Mouse (Mus musculus) embryo, embryonic 11.5 days (tissue): ENCODE results near the gene Rpia.

Source experiments
- DNase-seq: peaks from one replicate; pipeline ENCODE4 v3.0.0-alpha.2; 2012; ENCODE audit warnings: low read depth, low spot score

Gene Rpia

DNA sequence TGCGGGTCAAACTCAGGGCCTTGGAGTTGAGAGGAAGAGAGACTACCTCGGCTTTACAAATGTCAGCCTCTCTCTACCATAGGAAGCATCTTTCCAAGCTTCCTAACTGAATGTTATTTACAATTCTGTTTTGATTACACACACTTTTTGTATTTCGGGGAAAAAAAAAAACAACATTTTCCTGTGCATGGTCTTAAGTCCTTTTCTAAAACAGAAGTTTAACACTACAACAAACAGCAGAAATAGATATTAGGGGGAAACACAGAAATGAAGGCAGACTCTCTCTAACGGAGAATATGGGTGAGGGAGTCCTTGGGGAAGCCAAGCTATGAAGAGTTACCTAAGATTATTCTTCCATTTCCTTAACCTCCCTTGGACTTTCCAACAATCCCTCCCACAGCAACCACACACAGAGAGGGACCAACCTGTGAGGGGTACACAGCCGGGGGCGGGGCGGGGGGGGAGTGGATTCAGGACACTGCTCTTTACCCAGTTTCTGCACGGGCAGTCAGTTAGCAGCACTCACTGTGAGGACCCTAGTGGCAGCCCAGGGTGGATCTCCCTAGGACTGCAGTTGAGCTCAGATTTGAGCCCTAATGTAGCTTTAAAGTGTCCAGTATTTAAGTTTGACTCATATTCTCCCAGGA is 40.7 kb downstream of the Rpia start:
- no peak for DNase-seq

DNA sequence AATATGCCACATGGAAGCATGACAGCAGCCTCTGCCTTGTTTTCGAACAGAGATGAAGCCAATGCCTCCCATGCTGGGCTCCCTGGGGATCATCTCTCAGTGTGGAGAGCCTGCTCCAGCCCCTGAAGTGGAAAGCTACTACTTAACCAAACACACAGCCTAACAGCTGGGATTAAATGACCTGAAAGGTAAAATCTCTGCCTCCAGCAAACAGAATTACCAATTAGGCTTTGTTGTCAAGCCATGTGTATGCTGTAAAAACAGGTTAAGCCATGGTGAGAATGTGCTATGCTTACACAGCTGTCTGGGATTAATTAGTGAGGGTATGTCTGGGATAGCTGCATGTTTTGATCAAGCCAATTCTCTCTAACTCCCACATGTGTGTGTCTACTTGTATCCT is 42.3 kb downstream of the Rpia start:
- no peak for DNase-seq

DNA sequence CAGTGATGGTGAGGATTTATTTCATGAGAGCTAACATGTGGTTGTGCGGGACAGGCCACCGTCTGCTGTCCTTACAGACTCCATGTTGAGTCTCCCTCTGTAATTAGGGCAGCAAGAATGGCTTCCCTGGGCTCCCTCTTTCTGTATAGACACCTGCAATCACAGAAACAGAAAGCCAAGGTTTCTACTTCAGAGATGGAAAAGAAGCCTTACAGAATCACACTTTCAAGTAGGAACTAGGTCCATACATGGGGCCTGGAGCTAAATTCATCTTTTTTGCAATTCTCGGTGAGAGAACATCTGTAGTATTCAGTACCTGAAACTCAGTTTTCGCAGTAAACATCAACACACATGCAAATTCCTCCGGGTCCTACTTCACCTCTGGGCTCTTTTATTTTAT is 44.3 kb downstream of the Rpia start:
- no peak for DNase-seq

DNA sequence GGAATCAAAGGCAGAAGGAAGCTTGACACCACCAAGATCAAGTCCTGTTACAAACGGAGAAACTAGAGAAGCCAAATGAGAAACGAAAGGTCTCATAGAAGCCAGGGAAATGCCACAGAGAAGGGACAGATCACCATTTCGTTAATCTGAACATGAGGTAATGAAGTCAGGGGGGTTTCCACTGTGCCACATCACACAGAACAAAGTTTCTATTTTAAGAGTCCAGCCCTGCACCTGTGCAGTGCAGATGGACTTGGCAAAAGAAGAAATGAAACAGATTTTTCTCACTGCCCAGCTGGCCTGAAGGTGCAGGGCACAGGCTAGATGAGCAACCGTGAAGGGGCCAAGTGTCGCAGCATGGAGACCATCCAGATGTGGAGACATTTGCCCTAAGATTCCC is 48.1 kb downstream of the Rpia start:
- no peak for DNase-seq

DNA sequence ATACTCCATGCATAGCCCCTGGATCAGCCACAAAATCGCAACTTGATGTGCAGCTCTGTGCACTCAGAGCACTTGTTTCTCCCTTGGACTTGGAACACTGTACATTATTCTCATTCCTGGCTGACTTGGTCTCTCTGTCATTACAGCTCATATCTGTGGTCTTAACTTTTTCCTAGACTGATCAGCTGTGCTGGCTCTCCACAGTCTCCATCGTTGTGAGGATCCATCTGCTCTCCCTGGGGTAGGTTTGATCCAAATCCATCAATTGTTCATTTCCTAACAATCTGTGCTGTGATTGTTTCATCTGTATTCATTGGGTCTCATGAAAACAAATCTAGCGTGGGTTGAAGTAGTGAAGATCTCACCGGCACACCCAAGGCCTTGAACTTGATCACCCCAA is 49.2 kb downstream of the Rpia start:
- no peak for DNase-seq

DNA sequence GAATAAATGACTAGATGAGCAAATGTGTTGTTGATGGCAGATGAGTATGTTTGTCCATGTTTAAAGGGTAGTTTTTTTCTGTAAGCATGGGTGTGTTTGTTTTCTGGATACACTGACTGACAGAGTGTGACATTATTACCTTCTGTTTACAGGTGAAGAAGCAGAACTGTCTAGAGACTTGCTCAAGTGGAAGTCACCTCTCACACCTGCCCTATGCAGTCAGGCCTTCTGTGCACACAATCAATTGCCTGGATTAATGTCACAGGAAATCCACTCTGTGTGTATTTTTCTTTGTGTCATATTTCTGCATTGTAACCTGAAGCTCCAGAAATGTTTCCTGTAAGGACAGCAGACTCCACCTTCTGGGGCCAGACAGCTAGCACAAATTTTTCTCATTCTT is 51.5 kb downstream of the Rpia start:
- no peak for DNase-seq

DNA sequence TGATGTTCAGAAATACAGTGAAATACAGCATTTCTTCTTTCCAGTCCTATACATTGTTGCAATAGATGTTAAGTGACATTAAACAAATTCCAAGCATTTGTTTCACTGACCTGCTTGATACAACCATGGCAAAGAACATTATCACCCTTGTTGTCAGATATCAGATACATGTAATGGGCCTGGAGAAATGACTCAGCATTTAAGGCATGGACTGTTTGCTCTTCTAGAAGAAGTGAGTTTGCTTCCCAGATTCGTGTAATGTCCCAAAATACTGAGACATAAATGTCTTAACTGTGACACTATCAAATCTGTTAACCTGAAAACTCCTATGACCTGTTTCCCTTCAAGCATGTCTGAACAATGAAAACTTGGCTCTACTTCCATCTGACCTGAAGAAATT is 52.6 kb downstream of the Rpia start:
- no peak for DNase-seq

DNA sequence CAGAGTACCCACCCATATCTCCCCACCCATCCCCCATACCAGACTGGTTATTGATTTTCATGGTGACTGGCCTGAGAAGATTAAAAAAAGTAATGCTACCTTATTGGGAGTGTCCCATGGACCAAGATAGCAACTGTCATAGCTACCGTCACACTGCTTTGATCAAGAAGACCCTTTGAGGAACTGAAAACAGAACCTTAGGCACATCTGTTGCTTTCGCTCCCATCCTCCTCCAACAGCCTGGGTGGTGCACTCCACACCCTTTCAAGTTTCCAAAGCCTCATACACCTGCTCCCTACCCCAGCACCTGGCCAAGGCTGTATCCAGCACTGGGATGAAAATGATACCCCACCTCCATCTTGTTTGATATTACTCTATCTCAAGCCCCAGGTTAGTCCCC is 56.5 kb downstream of the Rpia start:
- DNase-seq, result no peak

DNA sequence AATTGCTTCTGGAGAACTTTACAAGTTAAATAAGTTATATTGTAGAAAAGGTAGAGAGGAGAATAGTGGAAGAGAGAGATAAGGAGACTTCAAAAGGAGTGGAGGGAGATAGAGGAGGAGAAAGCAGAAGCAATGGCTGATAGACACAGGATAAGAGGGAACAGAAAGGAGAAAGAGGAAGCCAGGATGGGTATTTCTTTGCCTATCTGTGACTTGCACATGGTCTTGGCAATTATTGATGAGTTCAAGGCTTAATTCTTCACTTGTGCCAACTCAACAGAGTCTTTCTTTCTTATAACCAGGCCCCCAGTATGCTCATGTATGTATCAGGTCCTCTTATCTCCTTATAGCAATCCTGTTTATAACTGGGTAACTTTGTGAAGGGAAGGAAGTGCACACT is 61.2 kb downstream of the Rpia start:
- DNase-seq, result no peak

DNA sequence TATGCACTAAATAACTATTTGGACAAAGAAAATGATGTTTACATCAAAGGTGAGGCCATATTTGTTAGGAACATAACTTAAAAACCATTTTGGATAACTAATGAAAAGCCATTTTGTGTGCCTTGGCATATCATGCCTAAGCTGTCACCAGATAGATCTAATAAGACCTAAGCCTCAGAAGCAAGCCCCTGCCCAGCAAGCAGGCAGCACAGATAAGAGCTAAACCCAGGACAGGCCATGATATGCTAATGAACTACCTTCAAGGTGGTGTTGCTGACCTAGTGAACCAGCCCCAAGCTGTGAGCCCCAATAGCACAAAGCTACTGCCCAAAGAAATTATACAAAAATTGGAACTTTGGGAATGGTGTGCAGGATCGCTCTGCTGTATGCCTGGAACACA is 62.9 kb downstream of the Rpia start:
- DNase-seq, result no peak

DNA sequence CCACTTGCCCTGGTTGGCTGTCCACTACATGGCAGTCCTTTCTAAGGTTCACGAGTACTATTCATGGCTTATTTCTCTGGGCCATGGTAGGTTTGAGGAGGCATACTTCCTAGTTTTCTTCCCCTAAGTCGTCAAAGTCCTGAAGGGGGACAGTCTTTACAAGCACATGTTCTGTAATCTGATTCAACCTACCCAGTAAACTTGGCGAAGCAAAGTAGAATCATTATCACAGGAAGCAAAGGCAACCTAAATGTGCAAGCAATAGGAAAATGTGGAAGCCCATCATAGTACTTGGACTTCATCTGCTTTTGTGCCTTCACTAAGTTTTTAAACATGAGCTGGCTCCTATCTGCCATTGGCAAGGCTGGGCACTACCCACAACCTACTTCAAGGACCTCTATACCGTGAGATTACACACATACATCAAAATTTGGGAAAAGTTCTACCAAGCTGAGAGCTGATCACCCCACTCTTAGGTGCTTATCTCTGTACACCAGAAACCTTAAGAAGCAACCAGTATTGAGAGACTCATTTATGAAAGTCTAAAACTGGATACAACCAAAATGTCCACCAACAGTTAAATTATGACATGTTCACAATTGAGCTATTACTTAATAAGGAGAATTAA is 64.8 kb downstream of the Rpia start:
- DNase-seq, result no peak

DNA sequence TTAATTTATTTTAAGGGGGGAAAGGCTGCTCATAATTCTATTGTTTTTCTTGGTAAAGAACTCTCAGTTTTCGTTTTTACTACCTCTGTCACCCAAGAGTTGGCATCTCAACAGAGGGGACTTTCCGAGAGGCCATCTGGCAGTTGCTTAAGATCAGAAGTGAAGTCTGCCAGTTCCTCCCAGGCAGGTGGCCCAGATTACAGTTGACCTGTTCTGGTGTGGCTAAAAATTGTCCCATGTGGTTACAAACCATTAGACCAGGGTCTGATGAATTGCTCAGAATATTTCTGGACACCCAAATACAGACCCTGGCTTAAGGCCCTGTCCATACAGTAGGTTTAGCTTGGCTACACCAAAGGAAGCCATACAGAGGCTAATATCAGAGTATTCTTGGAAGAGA is 66.4 kb downstream of the Rpia start:
- no peak for DNase-seq

DNA sequence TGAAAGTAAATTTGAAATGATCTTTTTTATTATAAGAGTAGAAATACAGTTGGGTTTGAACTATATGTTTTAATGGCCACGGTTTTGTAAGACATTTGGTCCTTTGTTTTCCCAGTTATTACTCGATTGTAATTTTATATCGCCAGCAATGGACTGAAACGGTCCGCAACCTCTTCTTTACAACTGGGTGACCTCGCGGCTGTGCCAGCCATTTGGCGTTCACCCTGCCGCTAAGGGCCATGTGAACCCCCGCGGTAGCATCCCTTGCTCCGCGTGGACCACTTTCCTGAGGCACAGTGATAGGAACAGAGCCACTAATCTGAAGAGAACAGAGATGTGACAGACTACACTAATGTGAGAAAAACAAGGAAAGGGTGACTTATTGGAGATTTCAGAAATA is 67.3 kb downstream of the Rpia start:
- no peak for DNase-seq

DNA sequence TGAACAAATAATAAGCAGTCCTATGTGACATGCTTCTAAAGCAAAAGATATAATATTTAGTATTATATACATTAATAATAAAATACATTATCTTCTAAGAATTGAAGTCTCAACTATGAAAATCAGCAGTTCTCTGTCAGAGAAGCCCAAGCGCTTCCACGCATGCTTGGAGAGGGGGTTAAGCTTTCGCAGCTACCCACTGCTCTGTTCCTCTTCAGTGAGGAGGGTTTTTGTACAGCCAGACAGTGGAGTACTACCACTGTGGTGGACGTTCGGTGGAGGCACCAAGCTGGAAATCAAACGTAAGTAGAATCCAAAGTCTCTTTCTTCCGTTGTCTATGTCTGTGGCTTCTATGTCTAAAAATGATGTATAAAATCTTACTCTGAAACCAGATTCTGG is 69.7 kb downstream of the Rpia start:
- DNase-seq, result no peak

DNA sequence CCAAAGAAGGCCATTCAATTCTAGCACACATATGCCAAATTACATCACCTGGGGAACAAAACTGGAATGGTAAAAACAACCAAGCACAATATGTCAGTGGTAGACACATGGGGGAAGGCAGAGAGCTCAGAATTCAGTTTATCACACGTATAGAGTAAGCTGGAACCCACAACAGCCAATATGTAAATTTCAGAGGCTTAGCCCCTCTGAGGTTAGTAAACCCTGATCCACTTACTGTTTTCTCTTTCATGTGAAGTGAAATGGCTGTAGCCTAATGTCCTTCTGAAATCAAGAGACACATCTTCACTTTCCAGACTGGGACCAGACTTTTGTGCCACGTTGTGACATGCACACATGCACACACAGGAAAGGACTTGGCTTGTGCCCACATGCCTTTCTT is 73.3 kb downstream of the Rpia start:
- DNase-seq, result no peak

DNA sequence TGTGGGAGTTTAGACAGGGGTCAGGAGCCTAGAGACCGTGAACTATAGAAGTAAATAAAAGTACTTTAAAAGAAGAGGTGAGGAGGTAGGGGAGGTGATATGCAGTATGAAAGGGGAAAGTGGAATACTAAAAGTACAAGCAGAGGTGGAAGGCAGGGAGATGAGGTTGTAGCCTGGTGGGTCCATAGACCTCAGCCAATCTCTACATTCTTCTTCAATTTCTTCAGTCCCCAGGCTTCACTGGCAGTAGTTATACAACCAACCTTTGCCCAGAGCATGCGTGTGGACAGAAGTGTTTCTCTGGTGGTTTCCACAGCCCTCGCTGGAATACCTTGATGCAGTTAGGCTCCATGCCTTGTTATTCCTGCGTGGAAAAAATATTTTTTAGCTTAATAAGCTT is 73.9 kb downstream of the Rpia start:
- no peak for DNase-seq

DNA sequence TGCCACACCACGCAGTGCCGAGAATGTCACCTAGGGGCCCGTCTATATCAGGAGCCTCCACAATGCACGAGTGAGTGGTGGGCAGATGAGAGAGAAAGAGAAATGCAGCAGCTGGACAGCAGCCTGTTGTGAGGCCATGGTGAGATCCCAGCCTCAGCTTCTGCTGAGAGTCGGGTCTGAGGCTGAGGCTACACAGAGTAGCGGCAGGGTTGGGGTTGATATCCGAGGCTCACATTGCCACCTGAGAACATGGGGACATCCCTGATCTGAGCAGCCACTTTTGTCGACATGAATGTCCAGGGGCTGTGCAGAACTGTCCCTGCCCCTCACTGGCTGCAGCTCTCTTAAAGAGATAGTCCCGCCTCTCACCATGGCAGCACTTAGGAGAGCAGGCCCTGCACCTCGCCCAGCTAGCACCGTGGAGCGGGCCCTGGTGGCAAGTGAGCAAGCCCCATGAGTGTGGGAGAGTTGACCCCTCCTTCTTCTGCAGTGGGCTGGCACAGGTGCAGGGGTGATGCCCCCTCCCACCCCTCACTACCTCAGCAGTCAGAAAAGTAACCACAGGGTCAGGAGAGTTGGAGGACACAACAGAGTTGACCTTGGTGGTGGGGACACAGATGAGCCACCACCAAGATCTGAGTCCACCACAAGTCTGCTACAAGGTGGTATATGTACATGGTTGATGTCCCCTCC is 75.2 kb downstream of the Rpia start:
- DNase-seq, result no peak
